Mouse (Mus musculus): Measurements from ENCODE around the gene Muc13.

Muc13 gene

DNA sequence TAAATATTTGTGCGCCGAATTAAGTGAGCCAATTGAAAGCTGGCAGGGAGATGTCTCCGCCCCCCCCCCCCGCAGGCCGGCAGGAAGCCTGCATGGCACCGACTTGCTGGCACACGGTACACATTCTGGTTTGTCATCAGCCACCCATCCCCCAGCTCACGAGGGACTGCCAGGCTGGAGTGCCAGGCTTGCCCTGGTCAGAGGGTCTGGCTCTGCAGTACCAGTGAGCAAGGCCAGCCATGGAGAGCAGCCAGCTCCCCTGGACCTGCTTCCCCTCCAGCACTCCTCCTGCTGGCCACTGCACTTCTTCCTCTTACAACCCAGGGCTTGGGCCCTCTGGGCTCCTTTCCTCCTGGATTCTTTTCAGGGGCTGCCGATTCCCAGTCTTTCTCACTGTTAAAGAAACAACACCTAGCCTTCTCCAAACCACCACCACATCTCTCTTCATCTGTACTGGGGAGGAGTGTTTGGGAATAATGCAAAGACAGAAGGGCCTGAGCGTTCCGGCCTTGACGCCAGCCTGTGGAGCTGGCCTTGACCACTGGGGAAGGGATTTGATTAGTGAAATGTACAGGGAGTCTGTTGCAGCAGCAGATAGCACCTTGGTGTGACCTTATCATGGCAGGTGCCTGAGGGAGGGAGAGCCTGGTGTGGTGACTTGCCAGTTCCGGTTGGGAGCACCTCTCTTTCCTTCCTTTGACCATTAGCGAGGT is 66.3 kb downstream of the Muc13 start:
- in situ Hi-C loops (cut with MseI, MboI), result no loop called here

DNA sequence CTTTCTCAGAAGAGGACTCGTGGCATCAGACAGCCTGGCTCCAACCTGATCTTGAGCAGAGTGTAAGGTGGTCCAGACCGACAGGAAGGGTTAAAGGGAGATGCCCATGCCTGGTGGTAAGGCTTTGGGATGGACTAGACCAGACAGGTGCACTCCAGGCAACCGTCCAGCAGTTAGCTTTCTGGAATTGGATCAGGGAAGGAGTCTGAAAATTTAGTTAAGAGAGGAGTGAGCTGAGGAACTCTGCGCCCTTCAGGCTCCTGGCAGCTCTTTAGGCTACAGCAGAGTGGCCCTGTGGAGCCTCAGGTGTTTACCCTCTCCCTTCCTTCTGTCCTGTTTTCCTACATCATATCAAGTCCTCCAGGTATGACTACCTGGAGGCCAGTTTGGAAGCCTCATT is 68.6 kb downstream of the Muc13 start:
- in situ Hi-C loops (cut with MseI, MboI), result no loop called here

DNA sequence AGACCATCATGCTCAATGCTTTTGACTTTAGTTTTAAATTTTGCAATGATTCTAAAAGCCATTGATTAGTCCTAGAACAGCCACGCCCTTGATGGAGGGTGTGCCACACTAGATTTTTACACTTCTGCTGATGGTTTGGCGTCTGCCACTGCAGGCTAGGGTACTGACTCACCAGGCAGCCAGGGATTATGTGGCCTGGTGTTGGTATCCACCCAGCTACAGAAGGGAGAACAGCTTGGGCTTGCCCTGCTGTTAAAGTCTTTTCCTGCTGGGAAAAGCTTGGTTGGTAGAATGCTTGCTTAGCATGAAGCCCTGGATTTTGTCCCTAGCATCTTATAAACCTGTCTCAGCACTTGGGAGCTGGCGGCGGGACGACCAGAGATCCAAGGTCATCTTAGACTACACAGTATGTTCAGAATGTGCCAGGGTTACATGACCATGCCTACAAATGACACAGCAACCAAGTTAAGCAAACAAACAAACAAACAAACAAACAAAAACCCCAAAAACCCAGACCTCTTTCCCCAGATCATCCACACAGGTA is 69.4 kb downstream of the Muc13 start:
- in situ Hi-C loops (cut with MseI, MboI), result no loop called here

Measured in mouse trophoblast stem cell (cell line).